Mouse (Mus musculus) ES-E14 (cell line): Measurements from ENCODE around the gene Dbh. TPM values are rescaled to one million over a fixed set of nuclear protein-coding genes. Genes with fewer than 3 reads are reported as not detected.

Experiments
- DNase-seq: peaks from one replicate; pipeline ENCODE4 v3.0.0-alpha.2; 2013; ENCODE audit warnings: low read depth, low spot score
- H3K27ac ChIP-seq: 2 replicates; pipeline ENCODE4 v1.5.1; 2012; ENCODE audit warnings: low read depth, mild to moderate bottlenecking, low read length, moderate library complexity, mixed read lengths; ENCODE audit not compliant: poor library complexity, insufficient read depth, severe bottlenecking
- H3K36me3 ChIP-seq: 2 replicates; pipeline ENCODE4 v1.6.1; 2012; ENCODE audit warnings: mild to moderate bottlenecking, low read length, moderate library complexity, mixed read lengths; ENCODE audit not compliant: control insufficient read depth, poor library complexity, insufficient read depth, severe bottlenecking
- H3K4me1 ChIP-seq, 2 experiments: fragments of 150-350 bp in 1 of 2; sonication (generic) in 1 of 2; 2 replicates each; pipeline ENCODE4 v1.6.1; 2012; ENCODE audit warnings: low read length in 2 of 2, mild to moderate bottlenecking in 1 of 2, mixed read lengths in 1 of 2; ENCODE audit not compliant: control insufficient read depth in 2 of 2, insufficient read depth in 2 of 2, poor library complexity in 1 of 2
- H3K4me3 ChIP-seq, 2 experiments: fragments of 150-350 bp in 1 of 2; sonication (generic) in 1 of 2; 2 replicates each; pipeline ENCODE4 v1.5.1; 2012; ENCODE audit warnings: low read length in 2 of 2, low read depth in 1 of 2, mild to moderate bottlenecking in 1 of 2, mixed read lengths in 1 of 2; ENCODE audit not compliant: insufficient read depth in 1 of 2, poor library complexity in 1 of 2, severe bottlenecking in 1 of 2
- H3K9ac ChIP-seq: 2 replicates; pipeline ENCODE4 v1.6.1; 2012; ENCODE audit warnings: low read depth, mild to moderate bottlenecking, low read length, mixed read lengths; ENCODE audit not compliant: poor library complexity, insufficient read depth, severe bottlenecking
- H3K9me3 ChIP-seq: fragments of 150-350 bp; sonication (generic); 2 replicates; pipeline ENCODE4 v1.6.1; 2012; ENCODE audit warnings: low read depth, mild to moderate bottlenecking, low read length; ENCODE audit not compliant: control insufficient read depth, insufficient read depth
- CHD2 ChIP-seq: IDR thresholded peaks from 2 replicates; pipeline ENCODE4 v1.6.1; 2014; ENCODE audit warnings: mild to moderate bottlenecking, low read depth, low read length, inconsistent platforms
- HCFC1 ChIP-seq: IDR thresholded peaks from 2 replicates; pipeline ENCODE4 v1.6.1; 2012; ENCODE audit warnings: low read length, inconsistent platforms, borderline replicate concordance; ENCODE audit not compliant: insufficient read depth
- MAFK ChIP-seq: IDR thresholded peaks from 2 replicates; pipeline ENCODE4 v1.6.1; 2014; ENCODE audit warnings: mild to moderate bottlenecking, low read depth, low read length, inconsistent platforms; ENCODE audit not compliant: insufficient read depth
- ZC3H11A ChIP-seq: IDR thresholded peaks from 2 replicates; pipeline ENCODE4 v1.6.1; 2012; ENCODE audit warnings: low read depth, mild to moderate bottlenecking, inconsistent platforms, low read length, borderline replicate concordance
- ZNF384 ChIP-seq: IDR thresholded peaks from 2 replicates; pipeline ENCODE4 v1.6.1; 2012; ENCODE audit warnings: low read depth, low read length, inconsistent platforms
- in situ Hi-C, 2 experiments: fragments of 600-800 bp; cut with MboI; formaldehyde crosslinking; loops; one replicate each; pipeline ENCODE4 v1.15.1; 2025; ENCODE audit warnings: low sequenced_read_pairs in 2 of 2, inconsistent platforms in 1 of 2; ENCODE audit not compliant: unreplicated experiment in 2 of 2
- total RNA-seq: library from RNA; depleted of rRNA; stranded (reverse); fragments of 300-350 nt; gene quantifications from 2 replicates; pipeline ENCODE4 v1.2.3, GENCODE M21; 2012; rRNA removed

Dbh gene
- not detected in 2 replicates for total RNA-seq

- no peaks in the 10 kb centered on the region for H3K36me3 ChIP-seq
- TF ChIP-seq HCFC1 = no peak
- TF ChIP-seq ZC3H11A = no peak
- TF ChIP-seq CHD2 = no peak
- no peak for TF ChIP-seq ZNF384
- no peak for TF ChIP-seq MAFK
- no peaks in the 10 kb centered on the region for H3K9me3 ChIP-seq
- no peak within 1 kb of the TSS for H3K27ac ChIP-seq
- no peaks in the 10 kb centered on the region for H3K4me1 ChIP-seq
- no peak within 1 kb of the TSS for H3K9ac ChIP-seq
- H3K4me3 ChIP-seq = no peak within 1 kb of the TSS
- in situ Hi-C loops = no loop called here
- DNase-seq = no peak
These were observed at the start of gene Dbh for GRCm38 (mm10) chr2:27164796-27165590. Dbh (plus strand) TSS chr2:27165233.

- H3K36me3 ChIP-seq = no peaks in the 10 kb centered on the region
- no peaks in the 10 kb centered on the region for H3K9me3 ChIP-seq
- in situ Hi-C loops = no loop called here
- no peaks in the 10 kb centered on the region for H3K4me1 ChIP-seq
- H3K27ac ChIP-seq = no peak overlapping the region
- no peak overlapping the region for H3K9ac ChIP-seq
- no peak for DNase-seq
- H3K4me3 ChIP-seq = no peak overlapping the region
- no peak for TF ChIP-seq ZC3H11A
- no peak for TF ChIP-seq MAFK
- no peak for TF ChIP-seq CHD2
- TF ChIP-seq ZNF384 = no peak
- TF ChIP-seq HCFC1 = no peak
These were observed 46.6 kb upstream of the Dbh start for GRCm38 (mm10) chr2:27118452-27118851.

- H3K36me3 ChIP-seq = no peaks in the 10 kb centered on the region
- no peak for DNase-seq
- H3K4me3 ChIP-seq = no peak overlapping the region
- no peak overlapping the region for H3K9ac ChIP-seq
- H3K27ac ChIP-seq = no peak overlapping the region
- H3K9me3 ChIP-seq = no peaks in the 10 kb centered on the region
- TF ChIP-seq MAFK = no peak
- TF ChIP-seq ZNF384 = no peak
- TF ChIP-seq CHD2 = no peak
- TF ChIP-seq ZC3H11A = no peak
- TF ChIP-seq HCFC1 = no peak
- H3K4me1 ChIP-seq = no peaks in the 10 kb centered on the region
- in situ Hi-C loops = no loop called here
These were observed 45.3 kb upstream of the Dbh start for GRCm38 (mm10) chr2:27119766-27120165.

DNA sequence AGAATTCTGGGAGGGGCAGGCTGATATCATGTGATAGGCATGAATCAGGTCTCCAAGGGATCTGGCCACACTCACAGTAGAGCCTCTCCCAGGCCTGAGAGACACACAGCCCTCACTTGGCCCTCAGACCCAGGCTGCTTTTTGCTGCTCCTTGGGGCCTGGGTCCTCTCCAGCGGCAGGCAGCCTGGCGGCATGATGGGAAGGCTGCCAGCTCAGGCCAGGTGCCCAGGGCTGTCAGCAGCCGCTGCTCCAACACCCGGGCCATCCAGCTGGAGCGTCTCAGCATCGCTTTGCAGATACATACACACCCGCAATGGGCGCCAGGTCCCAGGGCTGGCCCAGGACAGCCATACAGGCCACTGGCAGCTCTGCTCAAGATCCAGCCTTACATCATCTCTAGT, 44.8 kb upstream of the Dbh start:
- TF ChIP-seq CHD2 (no peak), HCFC1 (no peak), MAFK (no peak), ZC3H11A (no peak), ZNF384 (no peak)
- no peak overlapping the region for H3K27ac ChIP-seq
- in situ Hi-C loops = no loop called here
- H3K36me3 ChIP-seq = no peaks in the 10 kb centered on the region
- H3K4me3 ChIP-seq = no peak overlapping the region
- H3K9ac ChIP-seq = no peak overlapping the region
- H3K4me1 ChIP-seq = no peaks in the 10 kb centered on the region
- DNase-seq = no peak
- no peaks in the 10 kb centered on the region for H3K9me3 ChIP-seq

GRCm38 (mm10) chr2:27121626-27122355, 43.2 kb upstream of the Dbh start:
- Histone ChIP-seq H3K4me3 (no peak overlapping the region), H3K36me3 (no peaks in the 10 kb centered on the region), H3K4me1 (peaks cover 0 to 2% of the 10 kb centered on the region in 2 experiments; a peak in 1 of 4 replicates), H3K9ac (no peak overlapping the region), H3K9me3 (no peaks in the 10 kb centered on the region), H3K27ac (no peak overlapping the region)
- no peak for DNase-seq
- no peak for TF ChIP-seq HCFC1
- TF ChIP-seq ZNF384 = no peak
- TF ChIP-seq ZC3H11A = no peak
- TF ChIP-seq CHD2 = no peak
- TF ChIP-seq MAFK = no peak
- in situ Hi-C loops = no loop called here
